Mouse (Mus musculus): ENCODE data around the gene Ciao2a. TPM values are rescaled to one million over a fixed set of nuclear protein-coding genes. Genes with fewer than 3 reads are reported as not detected.

Ciao2a gene
- polyA plus RNA-seq (2015; fragmentation: Nextera tagmentation; extraction: Ambion mirVana) = 64.0 and 69.2 TPM in 2 replicates

DNA sequence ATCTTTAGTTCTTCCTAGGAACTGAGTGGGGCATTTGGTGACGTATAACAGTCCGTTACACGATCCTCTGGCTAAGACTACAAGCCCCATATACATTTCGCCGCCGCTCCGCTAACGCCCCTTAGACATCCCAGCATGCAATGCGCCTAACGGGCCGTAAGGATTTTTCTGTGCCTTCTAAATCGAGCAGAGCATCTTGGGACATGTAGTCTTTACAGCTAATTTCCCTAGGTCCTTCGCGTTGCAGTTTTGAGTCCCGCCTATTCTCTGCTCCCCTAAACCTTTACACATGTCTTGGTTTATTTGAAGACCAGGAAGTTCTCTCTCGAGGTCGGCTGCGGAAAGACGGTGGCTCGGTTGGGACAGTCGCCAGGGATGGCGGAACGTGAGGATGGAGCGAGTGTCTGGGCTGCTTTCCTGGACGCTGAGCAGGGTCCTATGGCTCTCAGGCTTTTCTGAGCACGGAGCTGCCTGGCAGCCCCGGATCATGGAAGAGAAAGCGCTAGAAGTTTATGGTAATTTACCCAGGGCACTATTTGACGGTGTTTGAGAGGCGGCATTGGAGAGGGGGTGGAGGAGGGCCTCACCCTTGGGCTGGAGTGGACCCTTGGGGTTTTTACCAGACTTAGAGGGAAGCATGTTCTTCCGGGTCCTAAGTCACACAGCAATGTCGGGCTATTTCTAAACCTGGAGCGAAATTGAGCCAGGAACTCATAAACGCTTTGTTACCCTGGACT lies at the start of gene Ciao2a, which contains the start of gene Snx1:
Gene Ciao2a (plus strand): TSS at position 156 of the 737 bp plus-strand sequence.
Gene Snx1 (minus strand): TSS at position 132 of the 737 bp plus-strand sequence.
- no peaks in the 10 kb centered on the region for H3K9me3 ChIP-seq (ENCODE audit: control insufficient read depth, low read length)
- H3K27me3 ChIP-seq (replicated peaks; ENCODE audit: control insufficient read depth, insufficient read depth, low read length) = no peaks in the 10 kb centered on the region
- ATAC-seq = peak; percentile 76
- no peaks in the 10 kb centered on the region for H3K36me3 ChIP-seq (ENCODE audit: control insufficient read depth, insufficient read depth, low read length)
- H3K9ac ChIP-seq (ENCODE audit: low read depth, low read length) = peak within 1 kb of the TSS; percentile 66
- under 1% methylated on average over 34 of the region's 34 CpGs for whole genome bisulfite sequencing
- peak within 1 kb of the TSS; percentile 90 for H3K4me2 ChIP-seq (ENCODE audit: low read length)
- H3K4me3 ChIP-seq (ENCODE audit: low read length) = peak within 1 kb of the TSS; percentile 52
- H3K4me1 ChIP-seq (ENCODE audit: control insufficient read depth, insufficient read depth, low read depth, low read length) = peaks cover 23% of the 10 kb centered on the region
- peak within 1 kb of the TSS; percentile 52 for H3K27ac ChIP-seq (ENCODE audit: low read depth, low read length)

DNA sequence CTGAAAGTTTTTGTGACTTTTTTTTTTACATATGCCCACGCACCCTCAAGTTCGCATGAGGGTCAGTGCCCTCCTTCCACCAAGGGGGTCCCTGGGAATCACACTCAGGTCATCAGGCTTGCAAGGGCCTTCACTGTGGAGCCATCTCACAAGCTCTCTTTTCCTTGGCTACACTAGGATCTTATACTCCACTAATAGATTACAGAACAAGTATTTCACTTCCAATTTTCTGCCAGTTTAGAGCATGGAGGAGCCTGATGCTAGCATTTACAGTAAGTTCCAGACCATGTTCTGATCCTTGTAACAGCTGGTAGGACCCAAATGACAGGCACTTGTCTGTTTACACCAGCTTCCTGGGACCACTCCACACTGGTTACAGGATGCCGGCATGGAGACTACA lies 48.3 kb upstream of the Ciao2a start:
- no peak for ATAC-seq
- WGBS = 67% methylated on average over 3 of the region's 3 CpGs
- Histone ChIP-seq H3K27ac (ENCODE audit: low read depth, low read length) (peak overlapping the region; percentile 4; the same call in 1 of the 2 replicates), H3K4me1 (ENCODE audit: control insufficient read depth, insufficient read depth, low read depth, low read length) (0 out of 2 replicates have a peak, but pooled peaks cover 2% of the 10 kb centered on the region), H3K9ac (ENCODE audit: low read depth, low read length) (no peak overlapping the region; the same call in 1 of the 2 replicates), H3K36me3 (ENCODE audit: control insufficient read depth, insufficient read depth, low read length) (no peaks in the 10 kb centered on the region), H3K27me3 (replicated peaks; ENCODE audit: control insufficient read depth, insufficient read depth, low read length) (no peaks in the 10 kb centered on the region), H3K4me3 (ENCODE audit: low read length) (no peak overlapping the region), H3K4me2 (ENCODE audit: low read length) (peak overlapping the region; percentile 37; the same call in 1 of the 2 replicates), H3K9me3 (ENCODE audit: control insufficient read depth, low read length) (no peaks in the 10 kb centered on the region)

DNA sequence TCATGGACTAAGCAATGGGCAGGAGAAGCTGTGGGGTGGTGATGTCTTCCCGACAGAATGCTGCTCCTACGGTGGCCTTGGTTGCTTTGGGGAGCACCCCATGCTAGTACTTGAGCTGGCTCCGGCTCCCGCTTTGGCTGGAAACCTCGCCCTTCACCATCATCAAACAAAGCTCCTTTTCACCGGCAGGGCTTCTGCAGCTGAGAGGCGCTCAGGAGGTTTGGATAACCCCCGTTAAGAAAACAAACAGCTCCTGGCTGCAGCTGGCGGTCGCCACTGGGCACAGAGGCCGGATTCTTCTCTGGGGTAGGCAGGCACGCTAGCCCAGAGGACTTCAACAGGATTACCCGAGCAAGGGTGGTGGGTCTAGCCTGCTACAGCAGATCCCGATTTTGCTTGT lies 47.9 kb upstream of the Ciao2a start:
- Histone ChIP-seq H3K9me3 (ENCODE audit: control insufficient read depth, low read length) (no peaks in the 10 kb centered on the region), H3K4me2 (ENCODE audit: low read length) (peak overlapping the region; percentile 37), H3K27me3 (replicated peaks; ENCODE audit: control insufficient read depth, insufficient read depth, low read length) (no peaks in the 10 kb centered on the region), H3K36me3 (ENCODE audit: control insufficient read depth, insufficient read depth, low read length) (no peaks in the 10 kb centered on the region), H3K9ac (ENCODE audit: low read depth, low read length) (peak overlapping the region; percentile 31), H3K27ac (ENCODE audit: low read depth, low read length) (peak overlapping the region; percentile 4; the same call in 1 of the 2 replicates), H3K4me3 (ENCODE audit: low read length) (no peak overlapping the region), H3K4me1 (ENCODE audit: control insufficient read depth, insufficient read depth, low read depth, low read length) (0 out of 2 replicates have a peak, but pooled peaks cover 2% of the 10 kb centered on the region)
- 12% methylated on average over 14 of the region's 14 CpGs for WGBS
- peak; percentile 63 for ATAC-seq

- Histone ChIP-seq H3K4me2 (ENCODE audit: low read length) (no peak overlapping the region), H3K36me3 (ENCODE audit: control insufficient read depth, insufficient read depth, low read length) (no peaks in the 10 kb centered on the region), H3K27ac (ENCODE audit: low read depth, low read length) (no peak overlapping the region), H3K9ac (ENCODE audit: low read depth, low read length) (no peak overlapping the region), H3K27me3 (replicated peaks; ENCODE audit: control insufficient read depth, insufficient read depth, low read length) (no peaks in the 10 kb centered on the region), H3K9me3 (ENCODE audit: control insufficient read depth, low read length) (no peaks in the 10 kb centered on the region), H3K4me3 (ENCODE audit: low read length) (no peak overlapping the region), H3K4me1 (ENCODE audit: control insufficient read depth, insufficient read depth, low read depth, low read length) (0 out of 2 replicates have a peak, but pooled peaks cover 2% of the 10 kb centered on the region)
- 74% methylated on average over 3 of the region's 3 CpGs for WGBS
- no peak for ATAC-seq
These were observed 45.5 kb upstream of the Ciao2a start for GRCm38 (mm10) chr9:66080804-66081459.

- H3K27ac ChIP-seq (ENCODE audit: low read depth, low read length) = no peak overlapping the region
- no peak overlapping the region for H3K9ac ChIP-seq (ENCODE audit: low read depth, low read length)
- no peak overlapping the region for H3K4me2 ChIP-seq (ENCODE audit: low read length)
- H3K36me3 ChIP-seq (ENCODE audit: control insufficient read depth, insufficient read depth, low read length) = no peaks in the 10 kb centered on the region
- H3K9me3 ChIP-seq (ENCODE audit: control insufficient read depth, low read length) = no peaks in the 10 kb centered on the region
- 0 out of 2 replicates have a peak, but pooled peaks cover 2% of the 10 kb centered on the region for H3K4me1 ChIP-seq (ENCODE audit: control insufficient read depth, insufficient read depth, low read depth, low read length)
- WGBS = 85% methylated on average over 4 of the region's 4 CpGs
- no peak for ATAC-seq
- no peak overlapping the region for H3K4me3 ChIP-seq (ENCODE audit: low read length)
- no peaks in the 10 kb centered on the region for H3K27me3 ChIP-seq (replicated peaks; ENCODE audit: control insufficient read depth, insufficient read depth, low read length)
These were observed 44.4 kb upstream of the Ciao2a start for GRCm38 (mm10) chr9:66081999-66082398.

DNA sequence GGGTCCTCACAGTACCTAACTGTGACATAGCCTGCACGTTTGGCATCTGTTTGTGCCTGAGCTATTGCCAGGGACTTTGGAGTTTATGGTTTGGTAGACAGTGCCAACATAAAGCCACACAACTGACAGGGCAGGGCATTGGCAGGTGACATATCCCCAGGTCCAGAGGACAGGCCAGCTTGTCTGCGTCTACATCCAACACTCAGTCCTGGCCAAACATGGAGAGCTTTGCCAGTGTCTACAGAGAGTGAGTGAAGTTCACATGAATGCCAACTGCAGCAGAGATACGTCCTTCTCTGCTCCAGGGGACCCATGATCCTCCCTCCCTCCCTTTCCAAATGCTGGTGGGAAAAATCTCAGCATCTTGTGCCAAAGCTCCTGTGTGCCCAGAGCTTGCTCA lies 42.2 kb upstream of the Ciao2a start:
- peaks cover 9% of the 10 kb centered on the region for H3K36me3 ChIP-seq (ENCODE audit: control insufficient read depth, insufficient read depth, low read length)
- no peak for ATAC-seq
- H3K9ac ChIP-seq (ENCODE audit: low read depth, low read length) = no peak overlapping the region
- WGBS = 78% methylated on average over 3 of the region's 3 CpGs
- no peaks in the 10 kb centered on the region for H3K9me3 ChIP-seq (ENCODE audit: control insufficient read depth, low read length)
- H3K27me3 ChIP-seq (replicated peaks; ENCODE audit: control insufficient read depth, insufficient read depth, low read length) = no peaks in the 10 kb centered on the region
- H3K4me3 ChIP-seq (ENCODE audit: low read length) = no peak overlapping the region
- no peak overlapping the region for H3K4me2 ChIP-seq (ENCODE audit: low read length)
- H3K4me1 ChIP-seq (ENCODE audit: control insufficient read depth, insufficient read depth, low read depth, low read length) = no peaks in the 10 kb centered on the region
- H3K27ac ChIP-seq (ENCODE audit: low read depth, low read length) = no peak overlapping the region

- H3K4me1 ChIP-seq (ENCODE audit: control insufficient read depth, insufficient read depth, low read depth, low read length) = no peaks in the 10 kb centered on the region
- no peaks in the 10 kb centered on the region for H3K9me3 ChIP-seq (ENCODE audit: control insufficient read depth, low read length)
- no peak overlapping the region for H3K4me2 ChIP-seq (ENCODE audit: low read length)
- H3K36me3 ChIP-seq (ENCODE audit: control insufficient read depth, insufficient read depth, low read length) = peaks cover 21% of the 10 kb centered on the region
- no peak overlapping the region for H3K27ac ChIP-seq (ENCODE audit: low read depth, low read length)
- H3K9ac ChIP-seq (ENCODE audit: low read depth, low read length) = no peak overlapping the region
- no peaks in the 10 kb centered on the region for H3K27me3 ChIP-seq (replicated peaks; ENCODE audit: control insufficient read depth, insufficient read depth, low read length)
- H3K4me3 ChIP-seq (ENCODE audit: low read length) = no peak overlapping the region
- no peak for ATAC-seq
- WGBS = 92% methylated on average over 7 of the region's 7 CpGs
These were observed 39.3 kb upstream of the Ciao2a start for GRCm38 (mm10) chr9:66087062-66087461.

- H3K27ac ChIP-seq (ENCODE audit: low read depth, low read length) = no peak overlapping the region
- no peaks in the 10 kb centered on the region for H3K9me3 ChIP-seq (ENCODE audit: control insufficient read depth, low read length)
- H3K36me3 ChIP-seq (ENCODE audit: control insufficient read depth, insufficient read depth, low read length) = peaks cover 32% of the 10 kb centered on the region
- 49% methylated on average over 4 of the region's 4 CpGs for WGBS
- ATAC-seq = no peak
- H3K4me2 ChIP-seq (ENCODE audit: low read length) = no peak overlapping the region
- no peak overlapping the region for H3K4me3 ChIP-seq (ENCODE audit: low read length)
- H3K27me3 ChIP-seq (replicated peaks; ENCODE audit: control insufficient read depth, insufficient read depth, low read length) = no peaks in the 10 kb centered on the region
- H3K9ac ChIP-seq (ENCODE audit: low read depth, low read length) = no peak overlapping the region
- no peaks in the 10 kb centered on the region for H3K4me1 ChIP-seq (ENCODE audit: control insufficient read depth, insufficient read depth, low read depth, low read length)
These were observed 38.0 kb upstream of the Ciao2a start for GRCm38 (mm10) chr9:66088411-66088810.

- WGBS = 84% methylated on average over 13 of the region's 13 CpGs
- Histone ChIP-seq H3K9me3 (ENCODE audit: control insufficient read depth, low read length) (no peaks in the 10 kb centered on the region), H3K9ac (ENCODE audit: low read depth, low read length) (no peak overlapping the region), H3K27ac (ENCODE audit: low read depth, low read length) (peak overlapping the region; percentile 42; the same call in 1 of the 2 replicates), H3K4me2 (ENCODE audit: low read length) (no peak overlapping the region), H3K4me3 (ENCODE audit: low read length) (no peak overlapping the region), H3K4me1 (ENCODE audit: control insufficient read depth, insufficient read depth, low read depth, low read length) (no peaks in the 10 kb centered on the region), H3K36me3 (ENCODE audit: control insufficient read depth, insufficient read depth, low read length) (peaks cover 45% of the 10 kb centered on the region), H3K27me3 (replicated peaks; ENCODE audit: control insufficient read depth, insufficient read depth, low read length) (no peaks in the 10 kb centered on the region)
- peak; percentile 58 for ATAC-seq
These were observed 35.7 kb upstream of the Ciao2a start for GRCm38 (mm10) chr9:66090593-66091244.

Measured in hindbrain, embryonic 16.5 days (tissue).